Mouse (Mus musculus): ENCODE measurements around the gene Olfr1231. TPM values are rescaled to one million over a fixed set of nuclear protein-coding genes. Genes with fewer than 3 reads are reported as not detected.

Gene Olfr1231
- not detected in 2 replicates for polyA plus RNA-seq (2015; fragmentation: Nextera tagmentation; extraction: Ambion mirVana)

GRCm38 (mm10) chr2:89306974-89307373, at the start of gene Olfr1231:
Olfr1231 (minus strand) TSS chr2:89307074.

GRCm38 (mm10) chr2:89342298-89342697, 35.4 kb upstream of the Olfr1231 start, which contains the start of gene Olfr1233:
Olfr1233 (minus strand) TSS chr2:89342398.

GRCm38 (mm10) chr2:89329575-89329974, 22.7 kb upstream of the Olfr1231 start, which contains the start of gene Olfr1232:
Olfr1232 (minus strand) TSS chr2:89329675.

GRCm38 (mm10) chr2:89297168-89297567, 9.7 kb downstream of the Olfr1231 start, which contains the start of gene Olfr1230:
Olfr1230 (minus strand) TSS chr2:89297268.

GRCm38 (mm10) chr2:89287914-89288313, 19.0 kb downstream of the Olfr1231 start, which contains the start of gene Olfr1229:
Olfr1229 (minus strand) TSS chr2:89288014.

GRCm38 (mm10) chr2:89253962-89254361, 52.9 kb downstream of the Olfr1231 start, which contains the start of gene Olfr1228:
Olfr1228 (minus strand) TSS chr2:89254062.

Other genes starting within 250 kb of the Olfr1231 start
- not detected in 2 replicates for gene Olfr1218, start 245.9 kb downstream of the Olfr1231 start, polyA plus RNA-seq (2015; fragmentation: Nextera tagmentation; extraction: Ambion mirVana)
- not detected in 2 replicates for gene Olfr1219, start 223.6 kb downstream of the Olfr1231 start, polyA plus RNA-seq (2015; fragmentation: Nextera tagmentation; extraction: Ambion mirVana)
- gene Olfr1220, start 200.2 kb downstream of the Olfr1231 start, polyA plus RNA-seq (2015; fragmentation: Nextera tagmentation; extraction: Ambion mirVana): not detected in 2 replicates
- gene Olfr1221, start 189.8 kb downstream of the Olfr1231 start, polyA plus RNA-seq (2015; fragmentation: Nextera tagmentation; extraction: Ambion mirVana): not detected in 2 replicates
- gene Olfr1222, start 174.0 kb downstream of the Olfr1231 start, polyA plus RNA-seq (2015; fragmentation: Nextera tagmentation; extraction: Ambion mirVana): not detected in 2 replicates
- gene Olfr1223, start 155.5 kb downstream of the Olfr1231 start, polyA plus RNA-seq (2015; fragmentation: Nextera tagmentation; extraction: Ambion mirVana): not detected in 2 replicates
- not detected in 2 replicates for gene Olfr1224-ps1, start 143.0 kb downstream of the Olfr1231 start, polyA plus RNA-seq (2015; fragmentation: Nextera tagmentation; extraction: Ambion mirVana)
- gene Olfr1225, start 132.4 kb downstream of the Olfr1231 start, polyA plus RNA-seq (2015; fragmentation: Nextera tagmentation; extraction: Ambion mirVana): not detected in 2 replicates
- gene Olfr1226, start 107.0 kb downstream of the Olfr1231 start, polyA plus RNA-seq (2015; fragmentation: Nextera tagmentation; extraction: Ambion mirVana): not detected in 2 replicates
- gene Olfr1228, start 53.0 kb downstream of the Olfr1231 start, polyA plus RNA-seq (2015; fragmentation: Nextera tagmentation; extraction: Ambion mirVana): not detected in 2 replicates
- not detected in 2 replicates for gene Olfr1229, start 19.1 kb downstream of the Olfr1231 start, polyA plus RNA-seq (2015; fragmentation: Nextera tagmentation; extraction: Ambion mirVana)
- gene Olfr1230, start 9.8 kb downstream of the Olfr1231 start, polyA plus RNA-seq (2015; fragmentation: Nextera tagmentation; extraction: Ambion mirVana): not detected in 2 replicates
- gene Olfr1232, start 22.6 kb upstream of the Olfr1231 start, polyA plus RNA-seq (2015; fragmentation: Nextera tagmentation; extraction: Ambion mirVana): not detected in 2 replicates
- not detected in 2 replicates for gene Olfr1233, start 35.3 kb upstream of the Olfr1231 start, polyA plus RNA-seq (2015; fragmentation: Nextera tagmentation; extraction: Ambion mirVana)
- gene Olfr1234, start 57.8 kb upstream of the Olfr1231 start, polyA plus RNA-seq (2015; fragmentation: Nextera tagmentation; extraction: Ambion mirVana): not detected in 2 replicates
- gene Olfr1238, start 102.6 kb upstream of the Olfr1231 start, polyA plus RNA-seq (2015; fragmentation: Nextera tagmentation; extraction: Ambion mirVana): not detected in 2 replicates
- not detected in 2 replicates for gene Olfr1239, start 113.3 kb upstream of the Olfr1231 start, polyA plus RNA-seq (2015; fragmentation: Nextera tagmentation; extraction: Ambion mirVana)
- gene Olfr1240, start 135.9 kb upstream of the Olfr1231 start, polyA plus RNA-seq (2015; fragmentation: Nextera tagmentation; extraction: Ambion mirVana): not detected in 2 replicates
- not detected in 2 replicates for gene Olfr1241, start 180.1 kb upstream of the Olfr1231 start, polyA plus RNA-seq (2015; fragmentation: Nextera tagmentation; extraction: Ambion mirVana)
- gene Olfr1242, start 191.3 kb upstream of the Olfr1231 start, polyA plus RNA-seq (2015; fragmentation: Nextera tagmentation; extraction: Ambion mirVana): not detected in 2 replicates
- not detected in 2 replicates for gene Olfr1243, start 224.4 kb upstream of the Olfr1231 start, polyA plus RNA-seq (2015; fragmentation: Nextera tagmentation; extraction: Ambion mirVana)